Mouse (Mus musculus): Measurements from ENCODE around the gene Eomes. TPM values are rescaled to one million over a fixed set of nuclear protein-coding genes. Genes with fewer than 3 reads are reported as not detected.

Eomes gene
- polyA plus RNA-seq, 1 experiment: 0.96 TPM

DNA sequence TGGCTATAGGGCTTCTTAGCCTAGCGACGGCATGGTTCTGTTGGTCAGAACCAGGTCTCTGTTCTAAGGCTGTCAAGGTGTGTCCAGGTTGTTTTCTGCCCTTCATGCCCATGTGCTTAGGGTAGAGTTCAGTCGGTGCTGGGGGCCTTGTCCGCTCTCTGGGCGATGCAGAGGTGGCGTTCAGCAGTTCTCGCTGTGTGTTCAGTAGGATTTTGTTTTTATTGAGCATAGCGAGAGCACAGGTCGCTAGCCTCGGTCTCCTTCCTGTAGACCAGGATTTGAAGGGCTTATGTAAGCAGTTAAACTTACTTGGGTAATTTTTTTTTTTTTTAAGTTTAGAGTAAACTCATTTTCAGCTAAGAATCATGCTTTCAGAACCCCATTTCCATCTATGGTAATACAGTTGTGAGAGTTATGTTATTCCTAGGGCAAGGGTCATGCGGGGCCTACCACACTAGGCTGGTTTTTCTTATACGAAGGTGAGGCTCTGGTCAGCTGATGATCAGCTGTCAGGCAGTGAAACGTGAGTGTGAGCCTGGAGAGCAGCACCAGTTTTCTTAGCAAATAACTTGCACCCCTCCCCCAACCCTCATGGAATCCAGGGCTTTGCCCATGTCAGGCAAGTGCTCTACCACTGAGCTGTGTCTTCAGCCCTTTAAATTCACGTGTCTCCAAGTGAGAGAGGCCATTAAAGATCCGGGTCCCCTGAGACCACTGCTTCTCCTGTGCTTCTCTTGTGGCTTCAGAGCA lies 33.1 kb downstream of the Eomes start:
- H3K4me1 ChIP-seq (ENCODE audit: control insufficient read depth, insufficient read depth, low read length): peaks cover 19% of the 10 kb centered on the region
- 66% methylated on average over 15 of the region's 15 CpGs for WGBS
- TF ChIP-seq POLR2A (IDR thresholded peaks at IDR 0.05; ENCODE audit: borderline replicate concordance, extremely low read depth, low read depth, low read length) (no peak), CTCF (IDR thresholded peaks at IDR 0.05; ENCODE audit: insufficient read depth, low read length) (no peak)
- no peak for DNase-seq
- no peak overlapping the region for H3K4me3 ChIP-seq (replicated peaks; ENCODE audit: extremely low read depth, low read depth, low read length)

GRCm38 (mm10) chr9:118512681-118513233 lies 34.7 kb downstream of the Eomes start:
- 43% methylated on average over 3 of the region's 3 CpGs for WGBS

GRCm38 (mm10) chr9:118515476-118515875 lies 37.5 kb downstream of the Eomes start:
- H3K4me3 ChIP-seq (replicated peaks; ENCODE audit: extremely low read depth, low read depth, low read length): no peak overlapping the region
- no peak for TF ChIP-seq CTCF (IDR thresholded peaks at IDR 0.05; ENCODE audit: insufficient read depth, low read length)
- no peak for TF ChIP-seq POLR2A (IDR thresholded peaks at IDR 0.05; ENCODE audit: borderline replicate concordance, extremely low read depth, low read depth, low read length)
- no peak for DNase-seq
- 82% methylated on average over 6 of the region's 6 CpGs for WGBS
- H3K4me1 ChIP-seq (ENCODE audit: control insufficient read depth, insufficient read depth, low read length): peaks cover 10% of the 10 kb centered on the region

More at GRCm38 (mm10) chr9:118512681-118513233, 34.7 kb downstream of the Eomes start:
- Histone ChIP-seq H3K4me1 (ENCODE audit: control insufficient read depth, insufficient read depth, low read length) (peaks cover 16% of the 10 kb centered on the region), H3K4me3 (replicated peaks; ENCODE audit: extremely low read depth, low read depth, low read length) (no peak overlapping the region)
- TF ChIP-seq CTCF (IDR thresholded peaks at IDR 0.05; ENCODE audit: insufficient read depth, low read length): no peak
- no peak for TF ChIP-seq POLR2A (IDR thresholded peaks at IDR 0.05; ENCODE audit: borderline replicate concordance, extremely low read depth, low read depth, low read length)
- DNase-seq: no peak

DNA sequence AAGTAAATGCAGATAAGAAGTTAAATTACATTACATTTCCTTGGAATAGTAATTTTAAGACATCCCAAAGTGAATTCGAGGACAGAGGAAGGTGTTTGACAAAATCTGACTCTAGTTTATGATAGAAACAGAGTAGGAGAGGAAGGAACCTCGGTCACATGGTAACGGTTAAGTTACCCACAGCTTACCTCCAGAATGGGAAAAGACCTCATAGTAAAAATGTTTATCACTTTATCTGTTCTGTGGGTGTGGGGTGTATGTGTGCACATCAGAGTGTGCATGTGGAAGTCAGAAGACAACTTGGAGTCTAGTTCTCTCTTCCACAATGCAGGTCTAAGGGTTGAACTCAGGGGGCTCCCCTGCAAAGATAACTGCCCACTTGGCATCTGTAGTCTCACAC lies 38.1 kb downstream of the Eomes start:
- DNase-seq: no peak
- Histone ChIP-seq H3K4me1 (ENCODE audit: control insufficient read depth, insufficient read depth, low read length) (peaks cover 10% of the 10 kb centered on the region), H3K4me3 (replicated peaks; ENCODE audit: extremely low read depth, low read depth, low read length) (no peak overlapping the region)
- WGBS: 85% methylated on average over 3 of the region's 3 CpGs
- TF ChIP-seq CTCF (IDR thresholded peaks at IDR 0.05; ENCODE audit: insufficient read depth, low read length) (no peak), POLR2A (IDR thresholded peaks at IDR 0.05; ENCODE audit: borderline replicate concordance, extremely low read depth, low read depth, low read length) (no peak)

DNA sequence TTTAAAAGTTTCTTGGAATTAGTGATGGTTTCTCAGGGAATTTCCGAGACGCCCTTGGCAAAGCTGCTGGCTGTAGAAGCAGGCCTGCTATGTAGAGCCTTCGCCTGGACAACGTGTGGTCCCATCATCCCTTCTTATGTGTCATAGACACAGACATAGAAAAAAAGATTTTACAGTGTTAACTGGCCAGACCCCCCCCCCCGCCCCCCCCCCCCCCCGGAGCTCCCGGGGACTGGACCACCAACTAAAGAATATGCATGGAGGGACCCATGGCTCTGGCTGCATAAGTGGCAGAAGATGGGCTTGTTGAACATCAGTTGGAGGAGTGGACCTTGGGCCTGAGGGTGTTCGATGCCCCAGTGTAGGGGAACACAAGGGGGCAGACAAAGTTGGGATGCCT lies 39.6 kb downstream of the Eomes start:
- WGBS: 77% methylated on average over 7 of the region's 8 CpGs
- TF ChIP-seq CTCF (IDR thresholded peaks at IDR 0.05; ENCODE audit: insufficient read depth, low read length) (no peak), POLR2A (IDR thresholded peaks at IDR 0.05; ENCODE audit: borderline replicate concordance, extremely low read depth, low read depth, low read length) (no peak)
- DNase-seq: no peak
- no peak overlapping the region for H3K4me3 ChIP-seq (replicated peaks; ENCODE audit: extremely low read depth, low read depth, low read length)
- peaks cover 10% of the 10 kb centered on the region for H3K4me1 ChIP-seq (ENCODE audit: control insufficient read depth, insufficient read depth, low read length)

- TF ChIP-seq CTCF (IDR thresholded peaks at IDR 0.05; ENCODE audit: insufficient read depth, low read length) (no peak), POLR2A (IDR thresholded peaks at IDR 0.05; ENCODE audit: borderline replicate concordance, extremely low read depth, low read depth, low read length) (no peak)
- H3K4me3 ChIP-seq (replicated peaks; ENCODE audit: extremely low read depth, low read depth, low read length): no peak overlapping the region
- no peak for DNase-seq
- H3K4me1 ChIP-seq (ENCODE audit: control insufficient read depth, insufficient read depth, low read length): 0 out of 2 replicates have a peak, but pooled peaks cover 4% of the 10 kb centered on the region
- 57% methylated on average over 8 of the region's 8 CpGs for WGBS
Measured at GRCm38 (mm10) chr9:118519101-118519500, 41.1 kb downstream of the Eomes start.

- H3K4me1 ChIP-seq (ENCODE audit: control insufficient read depth, insufficient read depth, low read length): 0 out of 2 replicates have a peak, but pooled peaks cover 4% of the 10 kb centered on the region
- TF ChIP-seq POLR2A (IDR thresholded peaks at IDR 0.05; ENCODE audit: borderline replicate concordance, extremely low read depth, low read depth, low read length) (no peak), CTCF (IDR thresholded peaks at IDR 0.05; ENCODE audit: insufficient read depth, low read length) (no peak)
- no peak for DNase-seq
- 40% methylated on average over 8 of the region's 8 CpGs for WGBS
- no peak overlapping the region for H3K4me3 ChIP-seq (replicated peaks; ENCODE audit: extremely low read depth, low read depth, low read length)
Measured at GRCm38 (mm10) chr9:118520011-118520410, 42.0 kb downstream of the Eomes start.

DNA sequence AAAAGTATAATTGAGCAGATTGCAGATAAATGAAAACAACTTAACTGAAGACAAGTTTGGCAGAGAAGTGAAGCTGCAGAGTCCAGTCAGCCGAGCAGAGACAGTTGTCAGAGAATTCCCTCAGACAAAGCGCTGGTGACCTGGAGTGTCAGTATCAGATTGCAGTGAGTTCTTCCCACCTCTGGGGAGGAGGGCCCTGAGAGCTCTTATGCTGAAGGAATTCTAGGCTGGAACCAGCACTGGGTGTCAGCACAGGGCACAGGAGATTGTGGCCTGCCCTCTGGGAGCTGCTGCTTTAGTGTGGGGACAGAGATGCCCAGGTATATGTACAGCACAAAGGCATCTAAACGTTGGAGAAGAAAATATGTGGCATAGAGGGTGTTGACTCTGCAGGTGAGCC lies 42.8 kb downstream of the Eomes start:
- Histone ChIP-seq H3K4me3 (replicated peaks; ENCODE audit: extremely low read depth, low read depth, low read length) (no peak overlapping the region), H3K4me1 (ENCODE audit: control insufficient read depth, insufficient read depth, low read length) (0 out of 2 replicates have a peak, but pooled peaks cover 4% of the 10 kb centered on the region)
- 45% methylated on average over 3 of the region's 3 CpGs for WGBS
- DNase-seq: no peak
- no peak for TF ChIP-seq POLR2A (IDR thresholded peaks at IDR 0.05; ENCODE audit: borderline replicate concordance, extremely low read depth, low read depth, low read length)
- no peak for TF ChIP-seq CTCF (IDR thresholded peaks at IDR 0.05; ENCODE audit: insufficient read depth, low read length)

DNA sequence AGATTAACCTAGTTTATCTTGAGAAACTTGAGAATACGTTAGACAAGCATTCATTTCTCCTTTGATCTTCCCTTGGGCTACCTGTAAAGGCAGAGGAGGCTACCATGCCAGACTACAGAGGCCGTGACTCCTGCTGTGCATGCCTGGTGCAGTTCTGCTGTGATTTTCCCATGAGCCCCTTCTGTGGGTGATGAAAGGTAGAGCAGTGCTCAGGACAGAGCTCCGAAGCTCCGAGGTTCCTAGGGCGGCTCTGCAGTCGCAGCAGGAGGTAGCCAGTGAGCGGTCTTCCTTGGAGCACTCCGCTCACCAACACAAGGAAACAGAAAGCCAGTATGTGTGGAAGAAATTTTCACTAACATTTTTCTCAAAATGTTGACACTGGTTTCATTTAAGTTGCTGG lies 43.6 kb downstream of the Eomes start:
- DNase-seq: no peak
- WGBS: 87% methylated on average over 8 of the region's 8 CpGs
- no peak for TF ChIP-seq CTCF (IDR thresholded peaks at IDR 0.05; ENCODE audit: insufficient read depth, low read length)
- TF ChIP-seq POLR2A (IDR thresholded peaks at IDR 0.05; ENCODE audit: borderline replicate concordance, extremely low read depth, low read depth, low read length): no peak

GRCm38 (mm10) chr9:118523738-118524137 lies 45.7 kb downstream of the Eomes start:
- no peak for TF ChIP-seq CTCF (IDR thresholded peaks at IDR 0.05; ENCODE audit: insufficient read depth, low read length)
- TF ChIP-seq POLR2A (IDR thresholded peaks at IDR 0.05; ENCODE audit: borderline replicate concordance, extremely low read depth, low read depth, low read length): no peak
- H3K4me3 ChIP-seq (replicated peaks; ENCODE audit: extremely low read depth, low read depth, low read length): no peak overlapping the region
- no peak for DNase-seq
- 88% methylated on average over 11 of the region's 11 CpGs for WGBS
- 0 out of 2 replicates have a peak, but pooled peaks cover 4% of the 10 kb centered on the region for H3K4me1 ChIP-seq (ENCODE audit: control insufficient read depth, insufficient read depth, low read length)

More for the DNA sequence above, 43.6 kb downstream of the Eomes start:
- Histone ChIP-seq H3K4me1 (ENCODE audit: control insufficient read depth, insufficient read depth, low read length) (0 out of 2 replicates have a peak, but pooled peaks cover 4% of the 10 kb centered on the region), H3K4me3 (replicated peaks; ENCODE audit: extremely low read depth, low read depth, low read length) (no peak overlapping the region)
